Mouse (Mus musculus) embryonic facial prominence, embryonic 12.5 days (tissue): Measurements from ENCODE around the gene Tmbim4. TPM values are rescaled to one million over a fixed set of nuclear protein-coding genes. Genes with fewer than 3 reads are reported as not detected.
A peak's percentile ranks its signal among the peaks of the same experiment; 100 is the strongest.

Experiments used
- ATAC-seq: fragments of 200-750 bp; cut with Nextera tagmentation; 2 replicates; pipeline ENCODE4 v1.8.0; 2017; ENCODE audit not compliant: insufficient number of reproducible peaks, insufficient read depth, low FRiP score, low TSS enrichment
- H3K27ac ChIP-seq: fragments of 300-500 bp; sonication (generic); 2 replicates; pipeline ENCODE4 v1.5.1; 2016; ENCODE audit warnings: mild to moderate bottlenecking
- H3K27me3 ChIP-seq: fragments of 300-500 bp; sonication (generic); 2 replicates; pipeline ENCODE4 v1.6.1; 2016; ENCODE audit warnings: mild to moderate bottlenecking, moderate library complexity
- H3K36me3 ChIP-seq: fragments of 300-500 bp; sonication (generic); 2 replicates; pipeline ENCODE4 v1.6.1; 2016; ENCODE audit warnings: mild to moderate bottlenecking
- H3K4me1 ChIP-seq: fragments of 300-500 bp; sonication (generic); 2 replicates; pipeline ENCODE4 v1.6.1; 2016
- H3K4me2 ChIP-seq: fragments of 300-500 bp; sonication (generic); replicated peaks from 2 replicates; pipeline ENCODE4 v1.6.1; 2016; ENCODE audit warnings: mild to moderate bottlenecking, moderate library complexity
- H3K4me3 ChIP-seq: fragments of 300-500 bp; sonication (generic); 2 replicates; pipeline ENCODE4 v1.5.1; 2016; ENCODE audit warnings: mild to moderate bottlenecking
- H3K9ac ChIP-seq: fragments of 300-500 bp; sonication (generic); 2 replicates; pipeline ENCODE4 v1.6.1; 2016; ENCODE audit warnings: mild to moderate bottlenecking, moderate library complexity
- H3K9me3 ChIP-seq: fragments of 300-500 bp; sonication (generic); 2 replicates; pipeline ENCODE4 v1.6.1; 2016; ENCODE audit warnings: mild to moderate bottlenecking, moderate library complexity
- WGBS: fragments of 180-500 bp; shearing (Covaris S2); methylation state at CpG from one replicate; pipeline ENCODE4 v1.1.7; 2016; 5-methylcytosine and 5-hydroxymethylcytosine counted together
- polyA plus RNA-seq: library from polyadenylated mRNA; unstranded; fragments of >200 nt; fragmentation: Nextera tagmentation; extraction: Ambion mirVana; gene quantifications from 2 replicates; pipeline ENCODE4 v1.2.1, GENCODE M21; 2016

Tmbim4 gene
- polyA plus RNA-seq, 1 experiment from 2014 or later: 67.8 TPM

- Histone ChIP-seq H3K4me1 (no peaks in the 10 kb centered on the region), H3K4me3 (no peak overlapping the region), H3K4me2 (no peak overlapping the region), H3K9ac (no peak overlapping the region), H3K27ac (no peak overlapping the region), H3K36me3 (peaks cover 14% of the 10 kb centered on the region), H3K27me3 (no peaks in the 10 kb centered on the region), H3K9me3 (no peaks in the 10 kb centered on the region)
- WGBS: 83% methylated on average over 7 of the region's 7 CpGs
- no peak for ATAC-seq
Observed at GRCm38 (mm10) chr10:120220776-120221175, 19.4 kb downstream of the Tmbim4 start.

GRCm38 (mm10) chr10:120226871-120227661 is 25.7 kb downstream of the Tmbim4 start, which contains the start of gene Llph:
TSS of gene Llph (plus strand) at chr10:120227070.
- Histone ChIP-seq H3K4me2 (peak within 1 kb of the TSS; percentile 88), H3K27me3 (no peaks in the 10 kb centered on the region), H3K27ac (peak within 1 kb of the TSS; percentile 56; the same call in 1 of the 2 replicates), H3K9ac (peak within 1 kb of the TSS; percentile 85), H3K4me3 (peak within 1 kb of the TSS; percentile 99), H3K4me1 (peaks cover 9% of the 10 kb centered on the region), H3K36me3 (peaks cover 21% of the 10 kb centered on the region), H3K9me3 (no peaks in the 10 kb centered on the region)
- peak; percentile 90 for ATAC-seq
- under 1% methylated on average over 57 of the region's 57 CpGs for WGBS

GRCm38 (mm10) chr10:120231718-120232117 is 30.3 kb downstream of the Tmbim4 start:
- whole genome bisulfite sequencing: 33% methylated on average over 5 of the region's 5 CpGs
- peaks cover 14% of the 10 kb centered on the region for H3K4me1 ChIP-seq
- H3K36me3 ChIP-seq: peaks cover 21% of the 10 kb centered on the region
- H3K4me2 ChIP-seq: no peak overlapping the region
- no peak overlapping the region for H3K9ac ChIP-seq
- no peaks in the 10 kb centered on the region for H3K27me3 ChIP-seq
- H3K4me3 ChIP-seq: no peak overlapping the region
- no peaks in the 10 kb centered on the region for H3K9me3 ChIP-seq
- H3K27ac ChIP-seq: no peak overlapping the region
- ATAC-seq: no peak

GRCm38 (mm10) chr10:120233655-120234367 is 32.4 kb downstream of the Tmbim4 start:
- H3K4me2 ChIP-seq: 0 out of 2 replicates have a peak overlapping the region, but pooled peaks have one; percentile 3

GRCm38 (mm10) chr10:120236855-120237254 is 35.5 kb downstream of the Tmbim4 start:
- H3K4me2 ChIP-seq: no peak overlapping the region
- H3K4me1 ChIP-seq: peaks cover 8% of the 10 kb centered on the region; the same call in 1 of the 2 replicates
- no peak overlapping the region for H3K9ac ChIP-seq
- H3K9me3 ChIP-seq: no peaks in the 10 kb centered on the region
- H3K27me3 ChIP-seq: 0 out of 2 replicates have a peak, but pooled peaks cover 4% of the 10 kb centered on the region
- no peak for ATAC-seq
- WGBS: 60% methylated on average over 9 of the region's 9 CpGs
- H3K4me3 ChIP-seq: no peak overlapping the region
- no peak overlapping the region for H3K27ac ChIP-seq
- no peaks in the 10 kb centered on the region for H3K36me3 ChIP-seq

More at GRCm38 (mm10) chr10:120233655-120234367, 32.4 kb downstream of the Tmbim4 start:
- no peak for ATAC-seq
- 28% methylated on average over 18 of the region's 18 CpGs for WGBS
- Histone ChIP-seq H3K27ac (no peak overlapping the region), H3K4me3 (no peak overlapping the region), H3K36me3 (peaks cover 15% of the 10 kb centered on the region), H3K27me3 (no peaks in the 10 kb centered on the region), H3K9me3 (no peaks in the 10 kb centered on the region), H3K4me1 (0 out of 2 replicates have a peak, but pooled peaks cover 8% of the 10 kb centered on the region), H3K9ac (no peak overlapping the region)

- no peak overlapping the region for H3K4me2 ChIP-seq
Observed at GRCm38 (mm10) chr10:120238241-120238640, 36.9 kb downstream of the Tmbim4 start.

GRCm38 (mm10) chr10:120239476-120239875 is 38.1 kb downstream of the Tmbim4 start:
- Histone ChIP-seq H3K4me2 (no peak overlapping the region), H3K27ac (no peak overlapping the region), H3K4me1 (peaks cover 15% of the 10 kb centered on the region), H3K9me3 (no peaks in the 10 kb centered on the region), H3K9ac (no peak overlapping the region), H3K4me3 (no peak overlapping the region), H3K36me3 (no peaks in the 10 kb centered on the region), H3K27me3 (0 out of 2 replicates have a peak, but pooled peaks cover 4% of the 10 kb centered on the region)
- 59% methylated on average over 6 of the region's 6 CpGs for WGBS
- ATAC-seq: no peak

More at GRCm38 (mm10) chr10:120238241-120238640, 36.9 kb downstream of the Tmbim4 start:
- Histone ChIP-seq H3K4me1 (peaks cover 18% of the 10 kb centered on the region), H3K36me3 (no peaks in the 10 kb centered on the region), H3K27me3 (0 out of 2 replicates have a peak, but pooled peaks cover 4% of the 10 kb centered on the region), H3K9ac (no peak overlapping the region), H3K4me3 (no peak overlapping the region), H3K9me3 (no peaks in the 10 kb centered on the region), H3K27ac (no peak overlapping the region)
- WGBS: 90% methylated on average over 8 of the region's 8 CpGs
- no peak for ATAC-seq

GRCm38 (mm10) chr10:120242421-120242820 is 41.0 kb downstream of the Tmbim4 start:
- H3K27me3 ChIP-seq: 0 out of 2 replicates have a peak, but pooled peaks cover 4% of the 10 kb centered on the region
- H3K4me2 ChIP-seq: no peak overlapping the region
- no peaks in the 10 kb centered on the region for H3K9me3 ChIP-seq
- H3K4me1 ChIP-seq: peaks cover 30% of the 10 kb centered on the region
- H3K36me3 ChIP-seq: no peaks in the 10 kb centered on the region
- 0 out of 2 replicates have a peak overlapping the region, but pooled peaks have one; percentile 17 for H3K27ac ChIP-seq
- ATAC-seq: no peak
- H3K4me3 ChIP-seq: no peak overlapping the region
- no peak overlapping the region for H3K9ac ChIP-seq
- 16% methylated on average over 6 of the region's 6 CpGs for WGBS

GRCm38 (mm10) chr10:120245681-120246080 is 44.3 kb downstream of the Tmbim4 start:
- H3K4me3 ChIP-seq: no peak overlapping the region
- H3K9ac ChIP-seq: no peak overlapping the region
- ATAC-seq: no peak; the same call in 1 of the 2 replicates
- WGBS: 31% methylated on average over 5 of the region's 5 CpGs
- H3K27me3 ChIP-seq: no peaks in the 10 kb centered on the region
- peaks cover 31% of the 10 kb centered on the region for H3K4me1 ChIP-seq
- H3K27ac ChIP-seq: 0 out of 2 replicates have a peak overlapping the region, but pooled peaks have one; percentile 46
- H3K4me2 ChIP-seq: peak overlapping the region; percentile 18; the same call in 1 of the 2 replicates
- H3K36me3 ChIP-seq: no peaks in the 10 kb centered on the region
- no peaks in the 10 kb centered on the region for H3K9me3 ChIP-seq

- Histone ChIP-seq H3K27me3 (no peaks in the 10 kb centered on the region), H3K27ac (peak overlapping the region; percentile 79), H3K4me2 (peak overlapping the region; percentile 18), H3K4me3 (no peak overlapping the region), H3K9ac (no peak overlapping the region), H3K36me3 (no peaks in the 10 kb centered on the region), H3K4me1 (peaks cover 38% of the 10 kb centered on the region), H3K9me3 (no peaks in the 10 kb centered on the region)
- no peak for ATAC-seq
- 31% methylated on average over 9 of the region's 9 CpGs for WGBS
Observed at GRCm38 (mm10) chr10:120246994-120247750, 45.8 kb downstream of the Tmbim4 start.
